Mouse (Mus musculus) hindbrain, embryonic 10.5 days (tissue): ENCODE measurements at regions not wholly inside any gene's neighbourhood (a gene's known extent, or its start where the extent isn't known, plus 50 kb on each side); places are given as distances from the start of the nearest gene placed in this dataset.

ENCODE experiments used
- DNase-seq: peaks from one replicate; pipeline ENCODE4 v3.0.0-alpha.2; 2017; ENCODE audit warnings: low spot score
- H3K27ac ChIP-seq: fragments of 300-500 bp; sonication (generic); 2 replicates; pipeline ENCODE4 v1.5.1; 2016; ENCODE audit warnings: mild to moderate bottlenecking, moderate library complexity
- H3K27me3 ChIP-seq: fragments of 300-500 bp; sonication (generic); 2 replicates; pipeline ENCODE4 v1.6.1; 2016; ENCODE audit warnings: mild to moderate bottlenecking; ENCODE audit not compliant: poor library complexity, insufficient read depth, severe bottlenecking
- H3K36me3 ChIP-seq: fragments of 300-500 bp; sonication (generic); 2 replicates; pipeline ENCODE4 v1.6.1; 2016; ENCODE audit warnings: mild to moderate bottlenecking, moderate library complexity
- H3K4me1 ChIP-seq: fragments of 300-500 bp; sonication (generic); replicated peaks from 2 replicates; pipeline ENCODE4 v1.6.1; 2016; ENCODE audit warnings: mild to moderate bottlenecking
- H3K4me3 ChIP-seq: fragments of 300-500 bp; sonication (generic); 2 replicates; pipeline ENCODE4 v1.5.1; 2016; ENCODE audit warnings: mild to moderate bottlenecking, moderate library complexity
- H3K9me3 ChIP-seq: fragments of 300-500 bp; sonication (generic); 2 replicates; pipeline ENCODE4 v1.6.1; 2016; ENCODE audit warnings: mild to moderate bottlenecking, moderate library complexity
- WGBS: fragments of 180-500 bp; shearing (Covaris S2); methylation state at CpG from one replicate; pipeline ENCODE4 v1.1.7; 2016; 5-methylcytosine and 5-hydroxymethylcytosine counted together

GRCm38 (mm10) chr10:99531992-99532391 is 227.5 kb downstream of the Csl start:
- H3K4me1 ChIP-seq = peaks cover 21% of the 10 kb centered on the region
- WGBS = 40% methylated on average over 7 of the region's 7 CpGs
- no peak for DNase-seq
- no peaks in the 10 kb centered on the region for H3K36me3 ChIP-seq
- H3K4me3 ChIP-seq = no peak overlapping the region
- H3K27me3 ChIP-seq = no peaks in the 10 kb centered on the region
- peak overlapping the region; percentile 68 for H3K27ac ChIP-seq
- H3K9me3 ChIP-seq = no peaks in the 10 kb centered on the region

GRCm38 (mm10) chr10:99532697-99533119 is 226.8 kb downstream of the Csl start:
- no peaks in the 10 kb centered on the region for H3K9me3 ChIP-seq
- H3K4me3 ChIP-seq = no peak overlapping the region
- H3K36me3 ChIP-seq = no peaks in the 10 kb centered on the region
- H3K27me3 ChIP-seq = no peaks in the 10 kb centered on the region
- H3K4me1 ChIP-seq = peaks cover 21% of the 10 kb centered on the region
- 52% methylated on average over 3 of the region's 3 CpGs for WGBS
- peak overlapping the region; percentile 68 for H3K27ac ChIP-seq
- DNase-seq = no peak

GRCm38 (mm10) chr10:99533468-99533867 is 226.0 kb downstream of the Csl start:
- no peak for DNase-seq
- H3K4me3 ChIP-seq = no peak overlapping the region
- 0 out of 2 replicates have a peak overlapping the region, but pooled peaks have one; percentile 29 for H3K27ac ChIP-seq
- no peaks in the 10 kb centered on the region for H3K27me3 ChIP-seq
- H3K9me3 ChIP-seq = no peaks in the 10 kb centered on the region
- H3K4me1 ChIP-seq = peaks cover 28% of the 10 kb centered on the region
- 67% methylated on average over 4 of the region's 4 CpGs for WGBS
- no peaks in the 10 kb centered on the region for H3K36me3 ChIP-seq

GRCm38 (mm10) chr10:99534237-99534636 is 225.2 kb downstream of the Csl start:
- WGBS = 82% methylated on average over 7 of the region's 7 CpGs
- Histone ChIP-seq H3K9me3 (no peaks in the 10 kb centered on the region), H3K36me3 (no peaks in the 10 kb centered on the region), H3K27ac (no peak overlapping the region), H3K27me3 (no peaks in the 10 kb centered on the region), H3K4me3 (no peak overlapping the region), H3K4me1 (peaks cover 32% of the 10 kb centered on the region)
- DNase-seq = no peak

- H3K27me3 ChIP-seq = no peaks in the 10 kb centered on the region
- no peak overlapping the region for H3K27ac ChIP-seq
- peaks cover 12% of the 10 kb centered on the region; the same call in 1 of the 2 replicates for H3K4me1 ChIP-seq
- H3K4me3 ChIP-seq = no peak overlapping the region
- no peaks in the 10 kb centered on the region for H3K9me3 ChIP-seq
- no peaks in the 10 kb centered on the region for H3K36me3 ChIP-seq
- no peak for DNase-seq
- WGBS = 48% methylated on average over 5 of the region's 5 CpGs
Measured at GRCm38 (mm10) chr10:99538639-99539038, 220.8 kb downstream of the Csl start.

GRCm38 (mm10) chr10:99552373-99552772 is 207.1 kb downstream of the Csl start:
- Histone ChIP-seq H3K27me3 (no peaks in the 10 kb centered on the region), H3K36me3 (no peaks in the 10 kb centered on the region), H3K27ac (no peak overlapping the region), H3K9me3 (peaks cover 6% of the 10 kb centered on the region; the same call in 1 of the 2 replicates), H3K4me3 (no peak overlapping the region), H3K4me1 (peaks cover 12% of the 10 kb centered on the region)
- DNase-seq = no peak
- WGBS = 88% methylated on average over 4 of the region's 4 CpGs

- Histone ChIP-seq H3K36me3 (no peaks in the 10 kb centered on the region), H3K4me3 (no peak overlapping the region), H3K4me1 (peaks cover 12% of the 10 kb centered on the region), H3K9me3 (peaks cover 6% of the 10 kb centered on the region; the same call in 1 of the 2 replicates), H3K27me3 (no peaks in the 10 kb centered on the region), H3K27ac (no peak overlapping the region)
- no peak for DNase-seq
- 82% methylated on average over 12 of the region's 12 CpGs for WGBS
Measured at GRCm38 (mm10) chr10:99552836-99553540, 206.5 kb downstream of the Csl start.

- 87% methylated on average over 2 of the region's 2 CpGs for WGBS
- no peaks in the 10 kb centered on the region for H3K36me3 ChIP-seq
- peaks cover 6% of the 10 kb centered on the region; the same call in 1 of the 2 replicates for H3K9me3 ChIP-seq
- H3K27ac ChIP-seq = no peak overlapping the region
- peaks cover 12% of the 10 kb centered on the region for H3K4me1 ChIP-seq
- DNase-seq = no peak
- H3K27me3 ChIP-seq = no peaks in the 10 kb centered on the region
- no peak overlapping the region for H3K4me3 ChIP-seq
Measured at GRCm38 (mm10) chr10:99555021-99555420, 204.4 kb downstream of the Csl start.

- Histone ChIP-seq H3K4me1 (peaks cover 12% of the 10 kb centered on the region), H3K36me3 (no peaks in the 10 kb centered on the region), H3K27ac (peak overlapping the region; percentile 54), H3K4me3 (no peak overlapping the region), H3K27me3 (no peaks in the 10 kb centered on the region), H3K9me3 (peaks cover 6% of the 10 kb centered on the region; the same call in 1 of the 2 replicates)
- no peak for DNase-seq
- WGBS = 70% methylated on average over 12 of the region's 12 CpGs
Measured at GRCm38 (mm10) chr10:99555658-99556352, 203.7 kb downstream of the Csl start.

GRCm38 (mm10) chr10:99556353-99557036 is 203.0 kb downstream of the Csl start:
- Histone ChIP-seq H3K4me1 (peaks cover 12% of the 10 kb centered on the region), H3K4me3 (no peak overlapping the region), H3K36me3 (no peaks in the 10 kb centered on the region), H3K27ac (peak overlapping the region; percentile 54), H3K27me3 (no peaks in the 10 kb centered on the region), H3K9me3 (peaks cover 3% of the 10 kb centered on the region; the same call in 1 of the 2 replicates)
- WGBS = 61% methylated on average over 11 of the region's 11 CpGs
- DNase-seq = peak; percentile 33

GRCm38 (mm10) chr10:99558656-99559055 is 200.8 kb downstream of the Csl start:
- Histone ChIP-seq H3K27ac (no peak overlapping the region), H3K36me3 (no peaks in the 10 kb centered on the region), H3K4me3 (no peak overlapping the region), H3K27me3 (no peaks in the 10 kb centered on the region), H3K4me1 (peaks cover 8% of the 10 kb centered on the region; the same call in 1 of the 2 replicates), H3K9me3 (no peaks in the 10 kb centered on the region)
- no peak for DNase-seq
- WGBS = 86% methylated on average over 5 of the region's 5 CpGs

- Histone ChIP-seq H3K4me3 (no peak overlapping the region), H3K36me3 (no peaks in the 10 kb centered on the region), H3K27me3 (no peaks in the 10 kb centered on the region), H3K27ac (no peak overlapping the region), H3K4me1 (peaks cover 7% of the 10 kb centered on the region; the same call in 1 of the 2 replicates), H3K9me3 (no peaks in the 10 kb centered on the region)
- WGBS = 91% methylated on average over 11 of the region's 11 CpGs
- no peak for DNase-seq
Measured at GRCm38 (mm10) chr10:99561166-99561818, 198.2 kb downstream of the Csl start.
